Mouse (Mus musculus): Measurements from ENCODE around the gene Casz1.

DNA sequence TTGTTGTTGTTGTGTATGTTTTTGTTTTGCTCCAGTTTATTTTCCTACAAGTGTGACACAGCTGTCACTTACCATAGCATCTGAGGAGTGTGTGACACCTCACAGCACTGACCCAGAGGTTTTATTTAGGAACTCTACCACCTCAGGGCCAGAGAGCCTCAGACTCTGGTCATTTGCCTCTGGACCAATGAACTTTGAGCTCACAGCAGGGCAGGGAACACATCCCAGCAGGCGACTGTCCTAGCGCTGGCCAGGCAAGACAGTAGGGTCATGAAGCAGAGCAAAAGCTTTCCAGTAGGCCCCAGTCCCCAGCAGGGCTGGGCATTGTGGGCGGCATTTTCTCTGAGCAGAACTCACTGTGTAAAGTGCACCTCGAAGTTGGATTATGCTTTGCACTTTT, 1.2 kb upstream of the Casz1 start:
- TF ChIP-seq GATA1 (IDR thresholded peaks at IDR 0.05; ENCODE audit: borderline replicate concordance, low read length) = no peak
- no peak for TF ChIP-seq FLI1 (IDR thresholded peaks at IDR 0.05; ENCODE audit: low read length)
